Mouse (Mus musculus) bone marrow macrophage, adult 2 months (primary cell): ENCODE results near the gene Rnasek.

ENCODE experiments used
- CTCF ChIP-seq: IDR thresholded peaks from 2 replicates; pipeline ENCODE4 v1.5.1; 2012; ENCODE audit warnings: low read depth, mild to moderate bottlenecking, low read length, moderate library complexity
- POLR2A ChIP-seq: IDR thresholded peaks from 2 replicates; pipeline ENCODE4 v1.6.1; 2012; ENCODE audit warnings: mild to moderate bottlenecking, low read depth, low read length, borderline replicate concordance

DNA sequence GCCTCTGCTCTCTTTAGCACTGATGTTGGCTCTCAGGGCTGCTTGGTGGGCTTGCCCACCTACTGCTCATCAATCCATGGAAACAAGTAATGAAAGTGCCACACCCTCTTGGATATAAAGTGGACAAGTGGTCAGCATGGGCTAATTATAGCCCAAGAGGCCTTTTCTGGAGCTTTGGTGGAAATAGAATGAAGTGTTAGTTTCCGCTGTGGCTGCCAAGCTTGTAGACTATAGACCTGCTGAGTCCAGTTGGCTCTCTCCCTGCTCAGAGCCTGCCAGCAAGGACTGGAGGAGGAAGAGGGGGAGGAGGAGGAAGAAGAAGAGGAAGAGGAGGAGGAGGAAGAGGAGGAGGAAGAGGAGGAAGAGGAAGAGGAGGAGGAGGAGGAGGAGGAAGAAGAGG lies 26.8 kb upstream of the Rnasek start:
- TF ChIP-seq CTCF, result no peak
- TF ChIP-seq POLR2A, result no peak
